Mouse (Mus musculus) induced T-regulatory cell, adult 2 months (primary cell): ENCODE data around the gene Gnb2.
A peak's percentile ranks its signal among the peaks of the same experiment; 100 is the strongest.

Experiments
- DNase-seq: peaks from one replicate; pipeline ENCODE4 v3.0.0-alpha.2; 2012; ENCODE audit warnings: low read depth

The Gnb2 gene

GRCm38 (mm10) chr5:137539291-137539801 lies 6.0 kb upstream of the Gnb2 start:
- no peak for DNase-seq

- no peak for DNase-seq
Observed at GRCm38 (mm10) chr5:137537461-137537860, 4.2 kb upstream of the Gnb2 start.

GRCm38 (mm10) chr5:137535318-137535717 lies 2.0 kb upstream of the Gnb2 start:
- peak; percentile 49 for DNase-seq

- DNase-seq = no peak
Observed at GRCm38 (mm10) chr5:137534762-137535161, 1.5 kb upstream of the Gnb2 start.

- DNase-seq = no peak
Observed at GRCm38 (mm10) chr5:137532808-137533116, 548 bp downstream of the Gnb2 start.

- DNase-seq = peak; percentile 54
Observed at GRCm38 (mm10) chr5:137532131-137532807, 1.0 kb downstream of the Gnb2 start.

GRCm38 (mm10) chr5:137531414-137532130 lies 1.7 kb downstream of the Gnb2 start:
- peak; percentile 61 for DNase-seq

- peak; percentile 88 for DNase-seq
Observed at GRCm38 (mm10) chr5:137530588-137531413, 2.5 kb downstream of the Gnb2 start.

GRCm38 (mm10) chr5:137530075-137530474 lies 3.2 kb downstream of the Gnb2 start:
- no peak for DNase-seq

- DNase-seq = no peak
Observed at GRCm38 (mm10) chr5:137529221-137529995, 3.9 kb downstream of the Gnb2 start.

- no peak for DNase-seq
Observed at GRCm38 (mm10) chr5:137528247-137528968, 4.9 kb downstream of the Gnb2 start.

- no peak for DNase-seq
Observed at GRCm38 (mm10) chr5:137527413-137527812, 5.9 kb downstream of the Gnb2 start.

GRCm38 (mm10) chr5:137526192-137526936 lies 6.9 kb downstream of the Gnb2 start:
- DNase-seq = peak; percentile 51

GRCm38 (mm10) chr5:137525511-137525910 lies 7.8 kb downstream of the Gnb2 start:
- DNase-seq = no peak

GRCm38 (mm10) chr5:137524671-137525070 lies 8.6 kb downstream of the Gnb2 start:
- no peak for DNase-seq

GRCm38 (mm10) chr5:137524251-137524515 lies 9.1 kb downstream of the Gnb2 start:
- no peak for DNase-seq

GRCm38 (mm10) chr5:137523396-137524250 lies 9.7 kb downstream of the Gnb2 start:
- DNase-seq = no peak

- no peak for DNase-seq
Observed at GRCm38 (mm10) chr5:137522711-137523110, 10.6 kb downstream of the Gnb2 start.

- no peak for DNase-seq
Observed at GRCm38 (mm10) chr5:137521861-137522260, 11.4 kb downstream of the Gnb2 start.
